Mouse (Mus musculus): ENCODE results near the gene Rbbp4. TPM values are rescaled to one million over a fixed set of nuclear protein-coding genes. Genes with fewer than 3 reads are reported as not detected.

The Rbbp4 gene
- total and polyA plus RNA-seq, 3 experiments: 16.8 to 70.7 (median 67.0) TPM

DNA sequence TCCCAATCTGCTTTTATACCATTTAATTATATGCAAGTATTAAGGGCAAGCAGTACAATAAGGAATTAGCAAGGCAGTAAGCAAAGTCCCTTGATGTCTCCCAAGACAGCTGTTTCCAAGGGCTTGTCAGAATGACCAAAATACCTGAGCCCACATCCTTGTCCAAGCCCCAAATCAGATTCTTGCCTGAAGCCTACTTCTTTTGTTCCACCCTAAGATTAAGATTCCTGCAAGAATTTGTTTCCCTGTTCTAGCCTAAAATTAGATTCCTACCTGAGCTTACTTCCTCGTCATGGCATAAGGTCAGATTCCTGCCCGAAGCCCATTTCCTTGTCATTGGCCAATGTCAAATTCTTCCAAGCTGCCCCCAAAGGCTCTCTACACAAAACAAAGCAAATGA is 50.5 kb downstream of the Rbbp4 start:
- DNase-seq: no peak
- no peak overlapping the region for H3K27ac ChIP-seq
- WGBS: 81% methylated on average over 2 of the region's 2 CpGs
- no peaks in the 10 kb centered on the region for H3K79me2 ChIP-seq (replicated peaks; ENCODE audit: control insufficient read depth, insufficient read depth, low read length)
- TF ChIP-seq POLR2A (IDR thresholded peaks at IDR 0.05; ENCODE audit: insufficient read depth, low read depth, low read length) (no peak), EP300 (IDR thresholded peaks at IDR 0.05; ENCODE audit: insufficient read depth, low read depth, low read length) (no peak), CTCF (IDR thresholded peaks at IDR 0.05) (no peak)
- H3K9ac ChIP-seq (ENCODE audit: low read depth, low read length): no peak overlapping the region
- intact Hi-C loops (cut with DNase I): no loop called here
- no peaks in the 10 kb centered on the region for H3K36me3 ChIP-seq (ENCODE audit: control insufficient read depth, insufficient read depth, low read length)
- H3K4me1 ChIP-seq (ENCODE audit: control insufficient read depth, insufficient read depth, low read length): peaks cover 4% of the 10 kb centered on the region
- no peak overlapping the region for H3K4me3 ChIP-seq
- no peaks in the 10 kb centered on the region for H3K27me3 ChIP-seq (ENCODE audit: control insufficient read depth, insufficient read depth, low read length)

DNA sequence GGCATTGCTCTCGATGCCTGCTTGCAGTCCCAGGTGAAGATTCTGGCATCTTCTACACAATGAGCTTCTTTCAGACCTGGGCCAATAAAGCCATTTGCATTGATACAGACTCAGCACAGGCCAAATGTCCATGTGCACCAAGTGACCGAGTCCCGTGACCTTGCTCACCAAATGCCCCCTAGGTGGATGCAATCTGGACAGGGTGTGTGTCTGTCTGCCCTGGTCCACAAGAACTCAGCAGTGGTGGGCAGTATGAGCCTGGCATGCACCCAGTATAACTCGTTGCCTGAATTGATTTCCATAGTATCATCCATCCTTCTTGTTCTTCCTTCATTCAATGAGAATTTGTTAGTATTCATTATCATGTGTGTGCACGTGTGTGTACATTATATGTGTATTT is 51.9 kb downstream of the Rbbp4 start:
- no peaks in the 10 kb centered on the region for H3K27me3 ChIP-seq (ENCODE audit: control insufficient read depth, insufficient read depth, low read length)
- H3K4me3 ChIP-seq: no peak overlapping the region
- no peaks in the 10 kb centered on the region for H3K79me2 ChIP-seq (replicated peaks; ENCODE audit: control insufficient read depth, insufficient read depth, low read length)
- no peak for DNase-seq
- H3K36me3 ChIP-seq (ENCODE audit: control insufficient read depth, insufficient read depth, low read length): no peaks in the 10 kb centered on the region
- TF ChIP-seq EP300 (IDR thresholded peaks at IDR 0.05; ENCODE audit: insufficient read depth, low read depth, low read length) (no peak), POLR2A (IDR thresholded peaks at IDR 0.05; ENCODE audit: insufficient read depth, low read depth, low read length) (no peak)
- intact Hi-C loops (cut with DNase I): no loop called here
- H3K4me1 ChIP-seq (ENCODE audit: control insufficient read depth, insufficient read depth, low read length): peaks cover 2% of the 10 kb centered on the region
- WGBS: 91% methylated on average over 5 of the region's 5 CpGs
- H3K27ac ChIP-seq: no peak overlapping the region
- no peak overlapping the region for H3K9ac ChIP-seq (ENCODE audit: low read depth, low read length)

- Histone ChIP-seq H3K79me2 (replicated peaks; ENCODE audit: control insufficient read depth, insufficient read depth, low read length) (no peaks in the 10 kb centered on the region), H3K36me3 (ENCODE audit: control insufficient read depth, insufficient read depth, low read length) (no peaks in the 10 kb centered on the region), H3K27ac (no peak overlapping the region), H3K4me1 (ENCODE audit: control insufficient read depth, insufficient read depth, low read length) (peaks cover 2% of the 10 kb centered on the region; the same call in 1 of the 2 replicates), H3K27me3 (ENCODE audit: control insufficient read depth, insufficient read depth, low read length) (no peaks in the 10 kb centered on the region), H3K9ac (ENCODE audit: low read depth, low read length) (no peak overlapping the region), H3K4me3 (no peak overlapping the region)
- WGBS: 88% methylated on average over 5 of the region's 5 CpGs
- no peak for TF ChIP-seq EP300 (IDR thresholded peaks at IDR 0.05; ENCODE audit: insufficient read depth, low read depth, low read length)
- no peak for TF ChIP-seq CTCF (IDR thresholded peaks at IDR 0.05)
- DNase-seq: no peak
- intact Hi-C loops (cut with DNase I): no loop called here
These were observed 52.4 kb downstream of the Rbbp4 start for GRCm38 (mm10) chr4:129282786-129283185.

DNA sequence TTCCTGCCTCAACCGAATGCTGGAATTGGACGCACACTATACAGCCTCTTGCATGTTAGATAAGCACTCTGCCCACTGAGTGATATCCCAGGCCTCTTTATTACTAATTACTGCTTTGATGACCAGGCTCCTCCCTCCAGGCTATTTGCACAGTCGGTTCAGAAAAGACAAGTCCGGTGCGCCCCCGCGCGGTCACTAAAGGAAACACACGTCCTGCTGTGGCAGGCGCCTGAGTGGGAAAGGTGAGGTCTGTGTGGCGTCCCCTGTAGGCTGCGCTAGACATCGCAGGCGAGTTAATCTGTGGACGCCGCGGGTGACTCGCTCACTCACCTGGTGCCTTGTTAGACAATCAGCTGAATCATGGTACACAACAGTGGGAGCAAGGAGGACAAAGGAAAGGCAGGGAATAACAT is 58.7 kb downstream of the Rbbp4 start:
- intact Hi-C loops (cut with DNase I): loop anchor here (1.0 kb wide), 2 partner anchors 67 to 142 kb away; no protein-coding TSS in a partner anchor
- 1% methylated on average over 18 of the region's 18 CpGs for WGBS
- Histone ChIP-seq H3K79me2 (replicated peaks; ENCODE audit: control insufficient read depth, insufficient read depth, low read length) (no peaks in the 10 kb centered on the region), H3K27ac (no peak overlapping the region), H3K36me3 (ENCODE audit: control insufficient read depth, insufficient read depth, low read length) (no peaks in the 10 kb centered on the region), H3K9ac (ENCODE audit: low read depth, low read length) (no peak overlapping the region), H3K4me3 (no peak overlapping the region), H3K27me3 (ENCODE audit: control insufficient read depth, insufficient read depth, low read length) (no peaks in the 10 kb centered on the region), H3K4me1 (ENCODE audit: control insufficient read depth, insufficient read depth, low read length) (peaks cover 2% of the 10 kb centered on the region)
- DNase-seq: peak; percentile 92 to 96
- TF ChIP-seq EP300 (IDR thresholded peaks at IDR 0.05; ENCODE audit: insufficient read depth, low read depth, low read length) (peak; percentile 92), POLR2A (IDR thresholded peaks at IDR 0.05; ENCODE audit: insufficient read depth, low read depth, low read length) (no peak)

DNA sequence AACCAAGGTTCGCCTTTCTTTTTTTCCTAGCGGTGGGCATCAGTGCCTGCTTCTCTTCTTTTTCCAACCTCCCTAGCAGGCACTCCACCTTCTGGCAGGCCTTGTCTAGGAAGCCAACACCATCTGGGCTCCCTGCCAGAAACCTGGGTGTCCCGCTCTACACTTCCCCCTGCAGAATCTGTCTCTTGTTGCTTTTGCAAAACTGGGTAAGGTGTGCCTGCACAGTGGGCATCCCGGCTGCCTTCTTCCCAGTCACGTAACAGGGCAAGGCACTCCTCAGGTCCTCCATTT is 62.5 kb downstream of the Rbbp4 start:
- intact Hi-C loops (cut with DNase I): no loop called here
- Histone ChIP-seq H3K4me1 (ENCODE audit: control insufficient read depth, insufficient read depth, low read length) (peaks cover 2% of the 10 kb centered on the region), H3K36me3 (ENCODE audit: control insufficient read depth, insufficient read depth, low read length) (no peaks in the 10 kb centered on the region), H3K27ac (no peak overlapping the region), H3K79me2 (replicated peaks; ENCODE audit: control insufficient read depth, insufficient read depth, low read length) (no peaks in the 10 kb centered on the region), H3K27me3 (ENCODE audit: control insufficient read depth, insufficient read depth, low read length) (no peaks in the 10 kb centered on the region), H3K4me3 (no peak overlapping the region), H3K9ac (ENCODE audit: low read depth, low read length) (no peak overlapping the region)
- TF ChIP-seq EP300 (IDR thresholded peaks at IDR 0.05; ENCODE audit: insufficient read depth, low read depth, low read length) (no peak), CTCF (IDR thresholded peaks at IDR 0.05) (peak; percentile 43), POLR2A (IDR thresholded peaks at IDR 0.05; ENCODE audit: insufficient read depth, low read depth, low read length) (no peak)
- DNase-seq: no peak
- 32% methylated on average over 5 of the region's 5 CpGs for WGBS

DNA sequence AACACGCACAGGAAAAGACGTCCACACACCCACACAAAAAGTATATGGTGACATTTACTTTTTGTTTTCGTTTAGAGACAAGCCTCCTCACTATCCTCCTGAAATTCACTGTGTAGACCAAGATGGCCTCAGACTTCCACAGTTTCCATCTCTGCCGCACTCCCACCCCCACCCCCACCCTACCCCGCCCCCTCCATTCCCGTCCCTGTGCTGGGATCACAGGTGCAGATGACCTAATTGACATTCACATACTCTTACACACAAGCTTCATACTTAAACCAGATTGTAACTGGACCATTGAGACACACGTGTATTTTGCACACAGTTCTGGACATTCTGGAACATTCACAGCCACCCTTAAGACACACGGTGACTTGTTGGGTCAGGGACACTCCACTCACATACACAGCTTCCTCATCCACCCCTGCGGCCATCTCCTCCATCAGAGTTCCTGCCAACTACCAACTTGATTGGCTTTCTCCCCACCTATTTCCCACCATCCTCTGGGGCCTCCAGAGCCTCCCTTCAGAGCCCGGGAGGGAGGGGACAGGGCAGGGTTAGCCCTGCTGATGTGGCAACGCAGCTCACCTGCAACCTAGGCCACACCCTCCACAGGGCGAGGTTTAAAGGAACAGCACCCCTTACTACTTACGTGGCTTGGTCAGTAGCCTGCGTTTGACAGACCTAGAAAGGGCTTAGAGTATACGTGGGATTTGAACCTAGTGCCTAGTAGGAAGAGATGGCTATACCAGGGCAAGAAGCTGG is 63.0 kb downstream of the Rbbp4 start:
- TF ChIP-seq CTCF (IDR thresholded peaks at IDR 0.05) (no peak), EP300 (IDR thresholded peaks at IDR 0.05; ENCODE audit: insufficient read depth, low read depth, low read length) (no peak), POLR2A (IDR thresholded peaks at IDR 0.05; ENCODE audit: insufficient read depth, low read depth, low read length) (no peak)

More for the DNA sequence above, 63.0 kb downstream of the Rbbp4 start:
- Histone ChIP-seq H3K9ac (ENCODE audit: low read depth, low read length) (no peak overlapping the region), H3K4me1 (ENCODE audit: control insufficient read depth, insufficient read depth, low read length) (peaks cover 2% of the 10 kb centered on the region), H3K27me3 (ENCODE audit: control insufficient read depth, insufficient read depth, low read length) (no peaks in the 10 kb centered on the region), H3K79me2 (replicated peaks; ENCODE audit: control insufficient read depth, insufficient read depth, low read length) (no peaks in the 10 kb centered on the region), H3K4me3 (no peak overlapping the region), H3K36me3 (ENCODE audit: control insufficient read depth, insufficient read depth, low read length) (no peaks in the 10 kb centered on the region), H3K27ac (no peak overlapping the region)
- 24% methylated on average over 15 of the region's 15 CpGs for WGBS
- no peak for DNase-seq
- intact Hi-C loops (cut with DNase I): no loop called here
